Mouse (Mus musculus): ENCODE data around the gene Draxin. TPM values are rescaled to one million over a fixed set of nuclear protein-coding genes. Genes with fewer than 3 reads are reported as not detected.

Draxin gene
- total and polyA plus RNA-seq, 3 experiments = 0.04 TPM; not detected in 2

- Histone ChIP-seq H3K4me1 (ENCODE audit: control insufficient read depth in 1 of 2, insufficient read depth in 2 of 2) (no peaks in the 10 kb centered on the region), H3K4me3 (replicated peaks in 1 of 3; ENCODE audit: low read depth in 2 of 3, low read length in 2 of 3, poor library complexity in 1 of 3) (no peak overlapping the region), H3K27me3 (replicated peaks) (peaks cover 93% of the 10 kb centered on the region), H3K27ac (ENCODE audit: insufficient read depth, low read depth) (no peak overlapping the region), H3K4me2 (ENCODE audit: insufficient read depth, low read depth, poor library complexity, severe bottlenecking) (no peak overlapping the region), H3K79me2 (replicated peaks; ENCODE audit: control insufficient read depth, extremely low read depth, insufficient read depth, poor library complexity, severe bottlenecking) (no peaks in the 10 kb centered on the region), H3K9me3 (replicated peaks; ENCODE audit: low read length) (no peaks in the 10 kb centered on the region), H3K36me3 (replicated peaks in 1 of 2; ENCODE audit: control insufficient read depth in 1 of 2, insufficient read depth in 1 of 2, low read length in 1 of 2) (no peaks in the 10 kb centered on the region), H3K9ac (ENCODE audit: insufficient read depth, low read depth) (no peak overlapping the region)
- dilution Hi-C loops (cut with MboI; ENCODE audit: extremely low pct_ligation_motif_present, extremely low pct_unique_long_range_greater_than_20kb, low sequenced_read_pairs) (no loop called here), in situ Hi-C loops (cut with MboI; ENCODE audit: low pct_ligation_motif_present, low pct_unique_long_range_greater_than_20kb, low sequenced_read_pairs) (no loop called here)
- no peak for DNase-seq (ENCODE audit: extremely low read depth)
- TF ChIP-seq ZNF384 (IDR thresholded peaks at IDR 0.05; ENCODE audit: low read depth, low read length) = no peak
- no peak for TF ChIP-seq ZC3H11A (IDR thresholded peaks at IDR 0.05; ENCODE audit: low read depth, low read length)
- TF ChIP-seq JUND (conservative IDR thresholded peaks at IDR 0.05; ENCODE audit: low read depth, low read length) = no peak
- no peak for TF ChIP-seq MAZ (IDR thresholded peaks at IDR 0.05; ENCODE audit: low read depth, low read length)
- no peak for TF ChIP-seq RAD21 (IDR thresholded peaks at IDR 0.05; ENCODE audit: low read depth, low read length)
- no peak for TF ChIP-seq HCFC1 (IDR thresholded peaks at IDR 0.05; ENCODE audit: low read depth, low read length)
These were observed 26.4 kb downstream of the Draxin start for GRCm38 (mm10) chr4:148104146-148104545.

- no peaks in the 10 kb centered on the region for H3K4me1 ChIP-seq (ENCODE audit: control insufficient read depth in 1 of 2, insufficient read depth in 2 of 2)
- in situ Hi-C loops (cut with MboI; ENCODE audit: low pct_ligation_motif_present, low pct_unique_long_range_greater_than_20kb, low sequenced_read_pairs) = no loop called here
- no peak for DNase-seq (ENCODE audit: extremely low read depth)
These were observed 28.5 kb downstream of the Draxin start for GRCm38 (mm10) chr4:148101801-148102527.

GRCm38 (mm10) chr4:148098666-148099065 lies 31.8 kb downstream of the Draxin start:
- peaks cover 84% of the 10 kb centered on the region for H3K27me3 ChIP-seq (replicated peaks)
- H3K27ac ChIP-seq (ENCODE audit: insufficient read depth, low read depth) = no peak overlapping the region
- no peak overlapping the region for H3K4me3 ChIP-seq (replicated peaks in 1 of 3; ENCODE audit: low read depth in 2 of 3, low read length in 2 of 3, poor library complexity in 1 of 3)
- no peaks in the 10 kb centered on the region for H3K4me1 ChIP-seq (ENCODE audit: control insufficient read depth in 1 of 2, insufficient read depth in 2 of 2)
- no peak overlapping the region for H3K4me2 ChIP-seq (ENCODE audit: insufficient read depth, low read depth, poor library complexity, severe bottlenecking)
- H3K9ac ChIP-seq (ENCODE audit: insufficient read depth, low read depth) = no peak overlapping the region
- TF ChIP-seq ZC3H11A (IDR thresholded peaks at IDR 0.05; ENCODE audit: low read depth, low read length) (no peak), CTCF (conservative IDR thresholded peaks at IDR 0.05 in 1 of 2, IDR thresholded peaks at IDR 0.05 in 1 of 2; ENCODE audit: low read depth in 2 of 2, low read length in 2 of 2) (no peak), ZMIZ1 (IDR thresholded peaks at IDR 0.05; ENCODE audit: low read depth, low read length) (no peak), HCFC1 (IDR thresholded peaks at IDR 0.05; ENCODE audit: low read depth, low read length) (no peak), ZKSCAN1 (IDR thresholded peaks at IDR 0.05; ENCODE audit: borderline replicate concordance, low read depth, low read length) (no peak), CHD2 (IDR thresholded peaks at IDR 0.05; ENCODE audit: low read length) (no peak), ELF1 (IDR thresholded peaks at IDR 0.05; ENCODE audit: low read depth, low read length) (no peak), RCOR1 (conservative IDR thresholded peaks at IDR 0.05; ENCODE audit: low read depth, low read length) (no peak), SMC3 (IDR thresholded peaks at IDR 0.05; ENCODE audit: low read depth, low read length) (no peak), MXI1 (IDR thresholded peaks at IDR 0.05; ENCODE audit: low read depth, low read length) (no peak), MAZ (IDR thresholded peaks at IDR 0.05; ENCODE audit: low read depth, low read length) (no peak), POLR2AphosphoS2 (IDR thresholded peaks at IDR 0.05; ENCODE audit: low read depth, low read length) (no peak), TBP (conservative IDR thresholded peaks at IDR 0.05; ENCODE audit: low read depth, low read length) (no peak)
- no peak for DNase-seq (ENCODE audit: extremely low read depth)
- H3K36me3 ChIP-seq (replicated peaks in 1 of 2; ENCODE audit: control insufficient read depth in 1 of 2, insufficient read depth in 1 of 2, low read length in 1 of 2) = no peaks in the 10 kb centered on the region
- H3K9me3 ChIP-seq (replicated peaks; ENCODE audit: low read length) = no peaks in the 10 kb centered on the region
- in situ Hi-C loops (cut with MboI; ENCODE audit: low pct_ligation_motif_present, low pct_unique_long_range_greater_than_20kb, low sequenced_read_pairs) = no loop called here
- dilution Hi-C loops (cut with MboI; ENCODE audit: extremely low pct_ligation_motif_present, extremely low pct_unique_long_range_greater_than_20kb, low sequenced_read_pairs) = no loop called here
- no peaks in the 10 kb centered on the region for H3K79me2 ChIP-seq (replicated peaks; ENCODE audit: control insufficient read depth, extremely low read depth, insufficient read depth, poor library complexity, severe bottlenecking)

More at GRCm38 (mm10) chr4:148101801-148102527, 28.5 kb downstream of the Draxin start:
- Histone ChIP-seq H3K36me3 (replicated peaks in 1 of 2; ENCODE audit: control insufficient read depth in 1 of 2, insufficient read depth in 1 of 2, low read length in 1 of 2) (no peaks in the 10 kb centered on the region), H3K9ac (ENCODE audit: insufficient read depth, low read depth) (no peak overlapping the region), H3K27me3 (replicated peaks) (peaks cover 92% of the 10 kb centered on the region), H3K27ac (ENCODE audit: insufficient read depth, low read depth) (no peak overlapping the region), H3K4me2 (ENCODE audit: insufficient read depth, low read depth, poor library complexity, severe bottlenecking) (no peak overlapping the region), H3K4me3 (replicated peaks in 1 of 3; ENCODE audit: low read depth in 2 of 3, low read length in 2 of 3, poor library complexity in 1 of 3) (no peak overlapping the region), H3K79me2 (replicated peaks; ENCODE audit: control insufficient read depth, extremely low read depth, insufficient read depth, poor library complexity, severe bottlenecking) (no peaks in the 10 kb centered on the region), H3K9me3 (replicated peaks; ENCODE audit: low read length) (no peaks in the 10 kb centered on the region)
- dilution Hi-C loops (cut with MboI; ENCODE audit: extremely low pct_ligation_motif_present, extremely low pct_unique_long_range_greater_than_20kb, low sequenced_read_pairs) = no loop called here
- TF ChIP-seq CTCF (conservative IDR thresholded peaks at IDR 0.05 in 1 of 2, IDR thresholded peaks at IDR 0.05 in 1 of 2; ENCODE audit: low read depth in 2 of 2, low read length in 2 of 2) = 0 out of 4 replicates have a peak, but pooled peaks of 1 of the 2 experiments have one; percentile 0
- TF ChIP-seq E2F4 (IDR thresholded peaks at IDR 0.05; ENCODE audit: insufficient replicate concordance, low read depth, low read length) = no peak
